Mouse (Mus musculus): Measurements from ENCODE around the gene Zswim5.

DNA sequence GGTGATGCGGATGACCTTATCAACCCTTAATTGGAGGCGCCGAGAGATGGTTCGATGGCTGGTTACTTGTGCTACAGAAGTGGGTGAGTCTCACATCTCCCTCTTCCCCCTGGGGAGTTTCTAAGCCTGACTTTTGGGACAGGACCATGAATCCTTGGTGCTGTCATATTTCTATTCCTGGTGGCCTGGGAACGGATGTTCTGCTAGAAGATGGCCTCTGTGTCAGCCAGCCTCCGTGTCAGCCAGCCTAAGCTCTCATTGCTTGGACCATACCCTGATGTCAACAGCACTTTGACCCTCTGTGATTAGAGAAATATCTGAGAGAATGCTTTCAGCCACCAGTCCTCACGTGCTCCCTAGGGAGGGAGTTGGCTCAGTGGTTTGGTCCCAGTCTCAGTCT lies 108.5 kb downstream of the Zswim5 start:
- TF ChIP-seq CTCF (IDR thresholded peaks at IDR 0.05; ENCODE audit: insufficient read depth, low read depth, low read length) (no peak), POLR2A (IDR thresholded peaks at IDR 0.05; ENCODE audit: insufficient read depth, low read depth, low read length) (no peak)
